9 mouse cellular contexts compared by ENCODE assay signal in the genomic region with DNA sequence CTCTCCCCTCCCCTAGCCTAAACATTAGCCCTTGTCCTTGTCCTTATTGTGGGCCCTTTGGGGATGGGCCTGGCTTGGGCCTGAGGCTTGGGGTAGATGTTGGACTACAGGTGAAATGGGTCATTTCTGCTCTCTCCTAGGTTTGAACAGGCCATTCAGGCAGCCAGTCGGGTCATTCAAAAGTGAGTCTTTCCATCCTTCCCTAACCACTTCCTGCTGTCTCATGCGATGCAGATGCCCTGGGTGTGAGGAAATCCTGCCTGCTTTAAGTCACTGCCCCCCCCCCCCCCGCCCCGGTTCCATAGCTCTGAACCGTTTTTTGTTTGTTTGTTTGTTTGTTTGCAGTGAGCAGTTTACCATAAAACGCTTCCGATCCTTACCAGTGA. TPM values are rescaled to one million over a fixed set of nuclear protein-coding genes. Genes with fewer than 3 reads are reported as not detected.
DNase-seq lines count a peak whose midpoint lies in the region; ATAC-seq lines count a peak whose summit lies in the region.
"Had no signal": no experiment of that assay in that cellular context is flagged by ENCODE, and none has a peak within 500 bp of the region (broad histone marks: within the 10 kb centered on the region; RNA-seq: fewer than 3 reads in every experiment).

No protein-coding gene starts in this region.

- H3K4me2 ChIP-seq in midbrain, embryonic 16.5 days (ENCODE audit: low read length) = no peak overlapping the region
- H3K4me2 ChIP-seq in forebrain, embryonic 12.5 days = peak overlapping the region; percentile 36; the same call in 1 of the 2 replicates
- H3K4me2 ChIP-seq in neural tube, embryonic 15.5 days = no peak overlapping the region

- H3K4me1 ChIP-seq in midbrain, embryonic 10.5 days = peaks cover 73% of the 10 kb centered on the region
- peaks cover 19% of the 10 kb centered on the region for H3K4me1 ChIP-seq in midbrain, embryonic 16.5 days (ENCODE audit: control insufficient read depth, insufficient read depth, low read length)
- H3K4me1 ChIP-seq in forebrain, embryonic 12.5 days = peaks cover 52% of the 10 kb centered on the region
- peaks cover 51% of the 10 kb centered on the region for H3K4me1 ChIP-seq in limb, embryonic 10.5 days
- H3K4me1 ChIP-seq in neural tube, embryonic 15.5 days = peaks cover 40% of the 10 kb centered on the region

- whole genome bisulfite sequencing in midbrain, embryonic 10.5 days = 59% methylated on average over 7 of the region's 7 CpGs
- 65% methylated on average over 7 of the region's 7 CpGs for WGBS in midbrain, embryonic 16.5 days
- WGBS in forebrain, embryonic 12.5 days = 58% methylated on average over 7 of the region's 7 CpGs
- 81% methylated on average over 7 of the region's 7 CpGs for WGBS in limb, embryonic 10.5 days
- WGBS in neural tube, embryonic 15.5 days = 60% methylated on average over 7 of the region's 7 CpGs

- peak overlapping the region; percentile 71 for H3K4me3 ChIP-seq in midbrain, embryonic 10.5 days
- H3K4me3 ChIP-seq in midbrain, embryonic 16.5 days (ENCODE audit: low read depth, low read length) = no peak overlapping the region
- no peak overlapping the region for H3K4me3 ChIP-seq in forebrain, embryonic 12.5 days (replicated peaks)
- H3K4me3 ChIP-seq in limb, embryonic 10.5 days = no peak overlapping the region
- H3K4me3 ChIP-seq in neural tube, embryonic 15.5 days (replicated peaks) = no peak overlapping the region

- H3K36me3 ChIP-seq in midbrain, embryonic 10.5 days = peaks cover 64% of the 10 kb centered on the region
- H3K36me3 ChIP-seq in midbrain, embryonic 16.5 days (ENCODE audit: control insufficient read depth, insufficient read depth, low read length) = peaks cover 7% of the 10 kb centered on the region; the same call in 1 of the 2 replicates
- peaks cover 42% of the 10 kb centered on the region for H3K36me3 ChIP-seq in forebrain, embryonic 12.5 days (replicated peaks)
- H3K36me3 ChIP-seq in limb, embryonic 10.5 days = peaks cover 60% of the 10 kb centered on the region
- peaks cover 26% of the 10 kb centered on the region for H3K36me3 ChIP-seq in neural tube, embryonic 15.5 days

- ATAC-seq in midbrain, embryonic 16.5 days = no peak
- no peak; the same call in 1 of the 2 replicates for ATAC-seq in forebrain, embryonic 12.5 days (ENCODE audit: low FRiP score)
- no peak for ATAC-seq in neural tube, embryonic 15.5 days (ENCODE audit: low FRiP score)
- ATAC-seq: Patski had no signal

- no peak overlapping the region; the same call in 1 of the 2 replicates for H3K9ac ChIP-seq in midbrain, embryonic 16.5 days (ENCODE audit: low read depth, low read length)
- H3K9ac ChIP-seq in forebrain, embryonic 12.5 days = no peak overlapping the region; the same call in 1 of the 2 replicates
- peak overlapping the region; percentile 4; the same call in 1 of the 2 replicates for H3K9ac ChIP-seq in neural tube, embryonic 15.5 days (replicated peaks)

- H3K9me3 ChIP-seq in midbrain, embryonic 10.5 days (replicated peaks) = no peaks in the 10 kb centered on the region
- no peaks in the 10 kb centered on the region for H3K9me3 ChIP-seq in midbrain, embryonic 16.5 days (replicated peaks; ENCODE audit: control insufficient read depth, low read length, poor library complexity, severe bottlenecking)
- H3K9me3 ChIP-seq in forebrain, embryonic 12.5 days = no peaks in the 10 kb centered on the region
- H3K9me3 ChIP-seq in limb, embryonic 10.5 days (replicated peaks) = no peaks in the 10 kb centered on the region
- H3K9me3 ChIP-seq in neural tube, embryonic 15.5 days (replicated peaks) = no peaks in the 10 kb centered on the region

- DNase-seq in midbrain, embryonic 10.5 days (ENCODE audit: low spot score) = no peak
- no peak for DNase-seq in limb, embryonic 10.5 days (ENCODE audit: low spot score)
- DNase-seq in urinary bladder, adult 18-20 months (ENCODE audit: low spot score in 2 of 2) = no peak
- DNase-seq in urinary bladder, postnatal 4 days (ENCODE audit: low spot score in 2 of 2) = no peak
- DNase-seq: lung, postnatal 14 days had no signal

- peaks cover 3% of the 10 kb centered on the region; the same call in 1 of the 2 replicates for H3K27me3 ChIP-seq in midbrain, embryonic 10.5 days (ENCODE audit: low read depth, poor library complexity, severe bottlenecking)
- H3K27me3 ChIP-seq in midbrain, embryonic 16.5 days (ENCODE audit: control insufficient read depth, insufficient read depth, low read depth, low read length) = no peaks in the 10 kb centered on the region
- H3K27me3 ChIP-seq in forebrain, embryonic 12.5 days = no peaks in the 10 kb centered on the region
- no peaks in the 10 kb centered on the region for H3K27me3 ChIP-seq in limb, embryonic 10.5 days (ENCODE audit: low read depth, poor library complexity, severe bottlenecking)
- H3K27me3 ChIP-seq in neural tube, embryonic 15.5 days (replicated peaks) = no peaks in the 10 kb centered on the region
- H3K27me3 ChIP-seq: Patski had no signal

- peak overlapping the region; percentile 85 for H3K27ac ChIP-seq in midbrain, embryonic 10.5 days (replicated peaks)
- H3K27ac ChIP-seq in midbrain, embryonic 16.5 days (ENCODE audit: low read length) = no peak overlapping the region
- H3K27ac ChIP-seq in forebrain, embryonic 12.5 days = peak overlapping the region; percentile 85
- H3K27ac ChIP-seq in limb, embryonic 10.5 days = peak overlapping the region; percentile 10; the same call in 1 of the 2 replicates
- peak overlapping the region; percentile 43; the same call in 1 of the 2 replicates for H3K27ac ChIP-seq in neural tube, embryonic 15.5 days (replicated peaks)

RNA-seq across cellular contexts. Expression of gene Spef1, which starts 3.9 kb away (rescaled TPM):
- 3.7 and 6.3 TPM in 2 replicates for polyA plus RNA-seq in midbrain, embryonic 10.5 days (2016; fragmentation: Nextera tagmentation; extraction: Ambion mirVana)
- polyA plus RNA-seq in midbrain, embryonic 16.5 days (2015; fragmentation: Nextera tagmentation; extraction: Ambion mirVana) = 9.5 and 11.2 TPM in 2 replicates
- polyA plus RNA-seq in forebrain, embryonic 12.5 days (2016; fragmentation: Nextera tagmentation; extraction: Ambion mirVana) = 10.2 and 12.1 TPM in 2 replicates
- polyA plus RNA-seq in limb, embryonic 10.5 days (2016; fragmentation: Nextera tagmentation; extraction: Ambion mirVana) = 1.7 and 3.4 TPM in 2 replicates
- polyA plus RNA-seq in neural tube, embryonic 15.5 days (2015; fragmentation: Nextera tagmentation; extraction: Ambion mirVana) = 7.6 and 8.0 TPM in 2 replicates

RNA-seq across cellular contexts. Expression of gene Cdc25b, which starts 4.2 kb away (rescaled TPM):
- 117 and 140 TPM in 2 replicates for polyA plus RNA-seq in midbrain, embryonic 10.5 days (2016; fragmentation: Nextera tagmentation; extraction: Ambion mirVana)
- polyA plus RNA-seq in midbrain, embryonic 16.5 days (2015; fragmentation: Nextera tagmentation; extraction: Ambion mirVana) = 16.2 and 18.5 TPM in 2 replicates
- 73.1 and 81.9 TPM in 2 replicates for polyA plus RNA-seq in forebrain, embryonic 12.5 days (2016; fragmentation: Nextera tagmentation; extraction: Ambion mirVana)
- 40.8 and 47.4 TPM in 2 replicates for polyA plus RNA-seq in limb, embryonic 10.5 days (2016; fragmentation: Nextera tagmentation; extraction: Ambion mirVana)
- 21.0 and 31.3 TPM in 2 replicates for polyA plus RNA-seq in neural tube, embryonic 15.5 days (2015; fragmentation: Nextera tagmentation; extraction: Ambion mirVana)

RNA-seq across cellular contexts. Expression of gene Cenpb, which starts 11.1 kb away (rescaled TPM):
- polyA plus RNA-seq in midbrain, embryonic 10.5 days (2016; fragmentation: Nextera tagmentation; extraction: Ambion mirVana) = 9.0 and 10.6 TPM in 2 replicates
- 11.1 and 11.7 TPM in 2 replicates for polyA plus RNA-seq in midbrain, embryonic 16.5 days (2015; fragmentation: Nextera tagmentation; extraction: Ambion mirVana)
- polyA plus RNA-seq in forebrain, embryonic 12.5 days (2016; fragmentation: Nextera tagmentation; extraction: Ambion mirVana) = 15.3 and 16.2 TPM in 2 replicates
- polyA plus RNA-seq in limb, embryonic 10.5 days (2016; fragmentation: Nextera tagmentation; extraction: Ambion mirVana) = 7.7 and 8.9 TPM in 2 replicates
- polyA plus RNA-seq in neural tube, embryonic 15.5 days (2015; fragmentation: Nextera tagmentation; extraction: Ambion mirVana) = 11.5 and 12.6 TPM in 2 replicates

RNA-seq across cellular contexts. Expression of gene Ap5s1, which starts 15.9 kb away (rescaled TPM):
- polyA plus RNA-seq in midbrain, embryonic 10.5 days (2016; fragmentation: Nextera tagmentation; extraction: Ambion mirVana) = 25.9 and 28.9 TPM in 2 replicates
- 33.0 and 34.7 TPM in 2 replicates for polyA plus RNA-seq in midbrain, embryonic 16.5 days (2015; fragmentation: Nextera tagmentation; extraction: Ambion mirVana)
- polyA plus RNA-seq in forebrain, embryonic 12.5 days (2016; fragmentation: Nextera tagmentation; extraction: Ambion mirVana) = 29.1 and 30.0 TPM in 2 replicates
- polyA plus RNA-seq in limb, embryonic 10.5 days (2016; fragmentation: Nextera tagmentation; extraction: Ambion mirVana) = 18.9 and 22.6 TPM in 2 replicates
- polyA plus RNA-seq in neural tube, embryonic 15.5 days (2015; fragmentation: Nextera tagmentation; extraction: Ambion mirVana) = 33.6 and 35.2 TPM in 2 replicates

RNA-seq across cellular contexts. Expression of gene 1700037H04Rik, which starts 31.1 kb away (rescaled TPM):
- 136 and 145 TPM in 2 replicates for polyA plus RNA-seq in midbrain, embryonic 10.5 days (2016; fragmentation: Nextera tagmentation; extraction: Ambion mirVana)
- polyA plus RNA-seq in midbrain, embryonic 16.5 days (2015; fragmentation: Nextera tagmentation; extraction: Ambion mirVana) = 74.0 and 74.1 TPM in 2 replicates
- polyA plus RNA-seq in forebrain, embryonic 12.5 days (2016; fragmentation: Nextera tagmentation; extraction: Ambion mirVana) = 104 TPM in 2 replicates
- 87.5 and 97.4 TPM in 2 replicates for polyA plus RNA-seq in limb, embryonic 10.5 days (2016; fragmentation: Nextera tagmentation; extraction: Ambion mirVana)
- 79.1 and 83.2 TPM in 2 replicates for polyA plus RNA-seq in neural tube, embryonic 15.5 days (2015; fragmentation: Nextera tagmentation; extraction: Ambion mirVana)
